Mouse (Mus musculus) limb, embryonic 13.5 days (tissue): ENCODE results near the gene Hist1h2be. TPM values are rescaled to one million over a fixed set of nuclear protein-coding genes. Genes with fewer than 3 reads are reported as not detected.
"Not testable (repeated sequence)": the region's sequence is repeated elsewhere in the genome, so short reads cannot be mapped to it uniquely, and the experiment has no call there.

Source experiments
- ATAC-seq: fragments of 200-750 bp; cut with Nextera tagmentation; 2 replicates; pipeline ENCODE4 v1.8.0; 2017; ENCODE audit warnings: low read depth, moderate number of reproducible peaks, moderate TSS enrichment; ENCODE audit not compliant: low FRiP score
- H3K27ac ChIP-seq: fragments of 300-500 bp; sonication (generic); 2 replicates; pipeline ENCODE4 v1.5.1; 2015; ENCODE audit warnings: inconsistent platforms, mild to moderate bottlenecking, moderate library complexity
- H3K27me3 ChIP-seq: fragments of 300-500 bp; sonication (generic); 2 replicates; pipeline ENCODE4 v1.6.1; 2015; ENCODE audit warnings: mild to moderate bottlenecking, inconsistent platforms
- H3K36me3 ChIP-seq: fragments of 300-500 bp; sonication (generic); 2 replicates; pipeline ENCODE4 v1.6.1; 2015; ENCODE audit warnings: inconsistent platforms, mild to moderate bottlenecking, moderate library complexity
- H3K4me1 ChIP-seq: fragments of 300-500 bp; sonication (generic); 2 replicates; pipeline ENCODE4 v1.6.1; 2015; ENCODE audit warnings: inconsistent platforms
- H3K4me2 ChIP-seq: fragments of 300-500 bp; sonication (generic); replicated peaks from 2 replicates; pipeline ENCODE4 v1.6.1; 2015; ENCODE audit warnings: inconsistent platforms, mild to moderate bottlenecking, moderate library complexity
- H3K4me3 ChIP-seq: fragments of 300-500 bp; sonication (generic); 2 replicates; pipeline ENCODE4 v1.5.1; 2015; ENCODE audit warnings: moderate library complexity, mild to moderate bottlenecking, inconsistent platforms
- H3K9ac ChIP-seq: fragments of 300-500 bp; sonication (generic); 2 replicates; pipeline ENCODE4 v1.6.1; 2015; ENCODE audit warnings: mild to moderate bottlenecking, inconsistent platforms
- H3K9me3 ChIP-seq: fragments of 300-500 bp; sonication (generic); 2 replicates; pipeline ENCODE4 v1.6.1; 2016; ENCODE audit warnings: inconsistent platforms
- WGBS: fragments of 180-500 bp; shearing (Covaris S2); methylation state at CpG from one replicate; pipeline ENCODE4 v1.1.7; 2015; 5-methylcytosine and 5-hydroxymethylcytosine counted together
- polyA plus RNA-seq: library from polyadenylated mRNA; unstranded; fragments of >200 nt; fragmentation: Nextera tagmentation; extraction: Ambion mirVana; gene quantifications from 2 replicates; pipeline ENCODE4 v1.2.1, GENCODE M21; 2015

The Hist1h2be gene
- 2.0 and 2.5 TPM in 2 replicates for polyA plus RNA-seq

DNA sequence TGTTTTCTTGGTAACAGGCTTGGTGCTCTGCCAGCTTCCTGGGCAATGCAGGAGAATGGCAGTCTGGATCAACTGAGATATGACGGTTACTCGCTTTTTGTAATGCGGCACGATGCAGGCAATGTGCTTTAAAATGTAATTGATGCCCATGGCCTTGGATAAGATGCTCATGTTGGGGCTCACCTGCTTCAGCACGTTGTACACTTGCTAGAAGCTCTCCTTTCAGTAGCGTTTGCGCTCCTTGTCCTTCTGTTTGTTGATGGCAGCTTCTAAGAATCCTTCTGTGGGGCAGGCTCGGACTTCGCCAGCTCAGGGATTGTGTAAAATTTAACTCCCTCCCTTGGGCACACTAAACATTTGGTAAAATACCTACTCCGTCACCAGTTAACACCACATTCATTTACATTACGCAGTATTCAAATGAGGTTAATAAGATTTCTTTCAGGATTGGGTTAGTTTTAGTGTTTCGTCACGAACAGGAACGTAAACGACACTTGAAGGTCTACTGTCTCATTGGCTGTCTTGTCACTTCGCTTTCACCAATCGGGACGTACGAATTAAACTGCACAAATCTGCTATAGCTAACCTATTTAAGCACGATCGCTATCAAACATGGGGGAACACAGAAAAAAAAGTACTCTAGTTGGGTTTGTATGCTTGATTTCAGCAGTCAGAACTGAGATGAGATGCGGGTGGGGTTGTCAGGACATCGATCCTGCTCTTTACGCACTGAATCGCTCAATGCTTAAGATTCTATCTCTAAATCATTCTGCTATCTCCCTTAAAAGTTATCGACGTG, at the start of gene Hist1h2be:
Gene Hist1h2be, minus strand, starts transcription at position 392 of the 799 bp plus-strand sequence.
- Histone ChIP-seq H3K4me2 (peak within 1 kb of the TSS; percentile 95), H3K27me3 (no peaks in the 10 kb centered on the region), H3K36me3 (no peaks in the 10 kb centered on the region), H3K27ac (peak within 1 kb of the TSS; percentile 99), H3K4me1 (peaks cover 11% of the 10 kb centered on the region), H3K4me3 (peak within 1 kb of the TSS; percentile 73), H3K9ac (peak within 1 kb of the TSS; percentile 93), H3K9me3 (no peaks in the 10 kb centered on the region)
- WGBS, result under 1% methylated on average over 27 of the region's 27 CpGs
- peak; percentile 87 for ATAC-seq

DNA sequence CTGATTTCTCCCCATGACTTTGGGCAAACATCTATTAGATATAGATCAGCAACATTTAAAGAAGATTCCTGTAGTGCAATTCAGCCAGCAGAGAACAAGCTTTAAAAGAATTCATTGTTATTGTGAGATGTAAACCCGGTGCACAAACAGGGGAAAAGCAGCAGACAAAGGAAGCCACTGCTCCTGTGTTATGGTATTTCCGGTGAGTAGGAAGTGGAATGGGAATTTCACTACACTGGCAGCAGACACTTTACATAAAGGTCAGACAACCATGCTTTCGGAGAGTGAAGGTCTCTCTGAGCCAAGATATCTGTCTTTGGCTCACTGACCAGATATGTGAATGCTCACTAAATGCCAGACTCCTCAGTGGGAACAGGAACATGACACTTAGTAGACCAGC, 41.6 kb upstream of the Hist1h2be start:
- no peaks in the 10 kb centered on the region for H3K9me3 ChIP-seq
- H3K36me3 ChIP-seq, result no peaks in the 10 kb centered on the region
- H3K9ac ChIP-seq, result no peak overlapping the region
- no peak overlapping the region for H3K27ac ChIP-seq
- H3K4me3 ChIP-seq, result no peak overlapping the region
- H3K4me1 ChIP-seq, result no peaks in the 10 kb centered on the region
- no peak overlapping the region for H3K4me2 ChIP-seq
- no peaks in the 10 kb centered on the region for H3K27me3 ChIP-seq
- 75% methylated on average over 3 of the region's 3 CpGs for WGBS
- no peak for ATAC-seq

DNA sequence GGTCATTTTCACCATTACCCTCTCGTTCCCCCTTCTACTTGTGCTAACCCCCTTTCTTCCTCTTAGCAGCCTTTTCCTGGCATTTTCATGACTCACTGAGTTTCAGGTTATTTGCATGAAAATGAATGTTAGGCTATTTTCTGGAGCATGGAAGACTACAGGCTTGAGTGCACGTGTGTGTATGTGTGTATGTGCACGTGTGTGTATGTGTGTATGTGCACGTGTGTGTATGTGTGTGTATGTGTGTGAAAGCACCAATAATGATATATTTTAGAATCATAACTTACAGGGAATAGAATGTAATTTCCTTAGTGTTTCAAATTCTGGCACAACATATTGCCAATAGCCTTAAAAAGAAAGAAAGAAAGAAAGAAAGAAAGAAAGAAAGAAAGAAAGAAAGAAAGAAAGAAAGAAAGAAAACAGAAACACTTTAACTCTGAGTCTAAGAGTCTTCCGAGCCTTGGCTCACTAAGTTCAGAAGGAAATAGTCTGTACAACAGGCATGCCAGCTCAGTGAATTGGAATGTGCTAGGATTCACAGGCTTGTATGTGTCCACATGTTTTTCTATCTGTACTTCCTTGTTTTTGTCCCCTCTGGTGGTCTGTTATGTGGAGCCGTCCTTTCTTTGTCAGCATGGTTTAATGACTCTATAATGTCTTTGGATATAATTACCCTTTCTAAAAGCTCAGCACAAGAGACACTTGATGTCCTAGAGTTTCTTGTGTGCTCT, 38.9 kb upstream of the Hist1h2be start:
- H3K9ac ChIP-seq, result no peak overlapping the region
- no peak for ATAC-seq
- no peak overlapping the region for H3K27ac ChIP-seq
- 76% methylated on average over 6 of the region's 6 CpGs for WGBS
- H3K4me2 ChIP-seq, result no peak overlapping the region
- no peaks in the 10 kb centered on the region for H3K9me3 ChIP-seq
- no peak overlapping the region for H3K4me3 ChIP-seq
- no peaks in the 10 kb centered on the region for H3K36me3 ChIP-seq
- H3K4me1 ChIP-seq, result no peaks in the 10 kb centered on the region
- no peaks in the 10 kb centered on the region for H3K27me3 ChIP-seq

DNA sequence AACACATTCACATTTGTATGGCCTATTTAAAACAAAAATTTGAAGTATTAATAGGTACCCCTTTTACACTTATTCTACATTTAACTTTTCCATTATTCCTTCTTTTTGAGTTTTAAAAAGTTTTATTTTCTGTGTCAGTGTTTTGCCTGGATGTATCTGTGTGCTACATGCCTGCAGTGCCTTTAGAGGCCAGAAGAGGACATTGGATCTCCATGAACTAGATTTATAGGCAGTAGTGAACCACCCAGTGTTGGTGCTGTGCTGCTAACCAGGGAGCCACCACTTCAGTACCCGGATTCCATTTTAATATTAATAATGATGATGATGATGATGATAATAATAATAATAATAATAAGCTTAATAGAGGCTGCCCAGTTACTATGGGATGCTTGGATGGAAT, 9.7 kb upstream of the Hist1h2be start:
- Histone ChIP-seq H3K27me3 (no peaks in the 10 kb centered on the region), H3K4me3 (no peak overlapping the region), H3K36me3 (no peaks in the 10 kb centered on the region), H3K27ac (no peak overlapping the region), H3K4me1 (no peaks in the 10 kb centered on the region), H3K9me3 (no peaks in the 10 kb centered on the region), H3K9ac (no peak overlapping the region), H3K4me2 (no peak overlapping the region)
- ATAC-seq, result no peak
- 35% methylated on average over 1 of the region's 1 CpGs for WGBS

DNA sequence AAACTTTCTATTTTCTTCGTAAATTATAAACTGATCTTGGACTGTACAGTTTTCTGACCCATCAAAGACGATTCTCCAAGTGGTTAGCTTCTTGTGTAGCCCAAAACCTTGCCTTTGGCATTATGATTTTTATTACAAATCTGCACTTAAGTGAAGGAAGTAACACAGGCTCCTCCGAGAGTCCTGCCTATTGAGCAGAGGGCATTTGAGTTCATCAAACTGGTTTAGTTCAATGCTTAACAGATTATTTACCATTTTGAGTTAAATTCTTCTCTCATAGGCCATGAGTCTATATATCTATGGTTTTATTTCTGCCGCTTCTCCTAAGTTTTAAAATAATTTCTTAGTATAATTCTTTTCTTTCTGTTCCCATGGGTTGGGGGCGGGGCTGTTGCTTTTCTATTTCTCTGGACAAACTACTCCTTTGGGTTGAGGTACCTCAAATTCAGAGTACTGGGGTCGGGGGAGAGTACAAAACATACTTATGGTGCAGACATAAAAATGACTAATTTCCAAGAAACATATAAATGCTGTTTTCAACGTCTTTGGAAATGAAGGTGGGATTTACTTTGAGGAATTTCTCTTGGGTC, 2.0 kb upstream of the Hist1h2be start:
- no peak for ATAC-seq
- Histone ChIP-seq H3K36me3 (no peaks in the 10 kb centered on the region), H3K4me3 (peak overlapping the region; percentile 73), H3K27me3 (no peaks in the 10 kb centered on the region), H3K27ac (peak overlapping the region; percentile 99), H3K4me1 (peaks cover 11% of the 10 kb centered on the region), H3K9me3 (no peaks in the 10 kb centered on the region), H3K4me2 (peak overlapping the region; percentile 95), H3K9ac (peak overlapping the region; percentile 93)
- 28% methylated on average over 7 of the region's 7 CpGs for WGBS

DNA sequence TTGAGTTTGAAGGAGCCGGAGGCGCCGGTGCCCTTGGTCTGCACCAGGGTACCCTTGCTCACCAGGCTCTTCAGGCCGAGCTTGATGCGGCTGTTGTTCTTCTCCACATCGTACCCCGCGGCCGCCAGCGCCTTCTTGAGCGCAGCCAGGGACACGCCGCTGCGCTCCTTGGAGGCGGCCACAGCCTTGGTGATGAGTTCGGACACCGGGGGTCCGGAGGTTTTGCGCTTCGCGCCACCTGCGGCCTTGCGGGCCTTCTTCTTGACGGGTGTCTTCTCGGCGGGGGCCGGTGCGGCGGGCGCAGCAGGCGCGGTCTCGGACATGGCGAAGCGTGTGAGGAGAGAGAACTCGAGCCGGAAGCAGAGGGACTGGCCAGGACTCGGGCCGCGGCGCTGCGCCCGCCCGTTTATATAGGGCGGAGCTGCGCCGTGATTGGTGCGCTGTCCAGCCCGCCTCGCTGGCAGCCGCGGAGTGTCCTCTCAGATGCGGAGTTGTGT, 1.3 kb upstream of the Hist1h2be start, which contains the start of gene Hist1h1e:
Gene Hist1h1e, minus strand, starts transcription at position 384 of the 497 bp plus-strand sequence.
- Histone ChIP-seq H3K4me3 (peak within 1 kb of the TSS; percentile 73), H3K27ac (peak within 1 kb of the TSS; percentile 99), H3K9ac (peak within 1 kb of the TSS; percentile 93), H3K4me2 (peak within 1 kb of the TSS; percentile 95), H3K4me1 (peaks cover 11% of the 10 kb centered on the region)
- H3K36me3 ChIP-seq, H3K27me3 ChIP-seq, H3K9me3 ChIP-seq: not testable (repeated sequence)
- ATAC-seq, result peak; percentile 89
- under 1% methylated on average over 53 of the region's 53 CpGs for WGBS

DNA sequence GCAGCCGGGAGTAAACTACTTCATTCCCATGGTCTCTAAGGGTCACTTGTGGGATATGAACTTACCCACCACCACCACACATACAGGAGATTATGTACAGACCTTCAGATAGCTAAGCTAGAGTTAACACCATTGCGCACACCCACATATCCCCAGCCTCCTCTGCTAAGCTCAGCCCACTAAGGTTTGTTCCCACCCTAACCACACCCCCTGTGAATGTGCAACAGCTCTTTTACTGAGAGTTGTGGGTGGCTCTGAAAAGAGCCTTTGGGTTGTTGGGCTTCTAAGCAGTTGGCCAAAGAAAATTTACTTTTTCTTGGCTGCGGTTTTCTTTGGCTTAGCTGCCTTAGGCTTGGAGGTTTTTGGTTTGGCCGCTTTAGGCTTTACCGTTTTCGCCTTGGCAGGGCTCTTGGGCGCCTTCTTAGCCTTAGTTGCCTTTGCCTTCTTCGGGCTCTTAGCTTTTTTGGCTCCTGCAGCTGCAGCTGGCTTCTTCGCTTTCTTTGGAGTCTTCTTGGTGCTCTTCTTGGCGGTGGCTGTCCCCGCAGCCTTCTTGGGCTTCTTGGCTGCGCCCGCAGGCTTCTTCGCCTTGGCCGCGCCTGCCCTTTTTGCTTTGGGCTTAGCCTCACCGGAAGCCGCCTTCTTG, 729 bp upstream of the Hist1h2be start:
- peak overlapping the region; percentile 99 for H3K27ac ChIP-seq
- H3K9me3 ChIP-seq, result no peaks in the 10 kb centered on the region
- H3K9ac ChIP-seq, result peak overlapping the region; percentile 93
- H3K27me3 ChIP-seq, result no peaks in the 10 kb centered on the region
- peak overlapping the region; percentile 95 for H3K4me2 ChIP-seq
- under 1% methylated on average over 18 of the region's 18 CpGs for WGBS
- no peaks in the 10 kb centered on the region for H3K36me3 ChIP-seq
- H3K4me1 ChIP-seq, result peaks cover 11% of the 10 kb centered on the region
- peak; percentile 88 for ATAC-seq
- peak overlapping the region; percentile 73 for H3K4me3 ChIP-seq

DNA sequence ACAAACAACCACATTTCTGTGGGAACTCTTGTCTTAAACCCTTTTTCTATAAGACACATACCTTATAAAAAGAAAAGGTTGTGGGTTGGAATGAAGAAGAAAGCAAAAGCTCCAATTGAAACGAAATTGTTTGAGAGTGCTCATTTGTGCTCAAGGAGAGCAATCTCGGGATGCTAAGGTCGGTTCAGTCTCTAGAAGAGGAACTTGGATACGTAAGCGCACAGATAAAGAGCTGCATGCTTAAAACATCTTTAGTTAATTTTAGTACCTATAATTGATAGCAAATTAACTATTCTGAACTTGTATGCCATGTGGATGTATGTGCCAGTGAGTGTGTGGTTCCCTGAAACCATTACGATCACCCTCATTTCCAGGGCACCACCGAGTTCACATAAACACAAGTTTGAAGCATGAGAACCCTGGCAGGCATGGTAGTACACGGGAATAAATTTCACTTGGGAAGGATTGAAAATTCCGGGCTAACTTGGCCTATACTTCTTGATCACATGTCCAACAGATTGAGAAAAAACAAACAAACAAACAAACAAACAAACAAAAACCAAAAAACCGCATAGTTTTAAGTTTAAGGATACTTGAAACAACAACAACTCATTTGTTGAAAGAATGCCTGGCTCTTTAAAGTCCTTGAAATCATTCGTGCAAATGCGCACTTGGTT, 730 bp downstream of the Hist1h2be start:
- H3K4me2 ChIP-seq, result peak overlapping the region; percentile 95
- peaks cover 11% of the 10 kb centered on the region for H3K4me1 ChIP-seq
- H3K9ac ChIP-seq, result peak overlapping the region; percentile 69
- H3K27ac ChIP-seq, result peak overlapping the region; percentile 99
- peak overlapping the region; percentile 73 for H3K4me3 ChIP-seq
- 52% methylated on average over 12 of the region's 12 CpGs for WGBS
- H3K36me3 ChIP-seq, result no peaks in the 10 kb centered on the region
- H3K27me3 ChIP-seq, result no peaks in the 10 kb centered on the region
- ATAC-seq, result no peak
- H3K9me3 ChIP-seq, result no peaks in the 10 kb centered on the region

DNA sequence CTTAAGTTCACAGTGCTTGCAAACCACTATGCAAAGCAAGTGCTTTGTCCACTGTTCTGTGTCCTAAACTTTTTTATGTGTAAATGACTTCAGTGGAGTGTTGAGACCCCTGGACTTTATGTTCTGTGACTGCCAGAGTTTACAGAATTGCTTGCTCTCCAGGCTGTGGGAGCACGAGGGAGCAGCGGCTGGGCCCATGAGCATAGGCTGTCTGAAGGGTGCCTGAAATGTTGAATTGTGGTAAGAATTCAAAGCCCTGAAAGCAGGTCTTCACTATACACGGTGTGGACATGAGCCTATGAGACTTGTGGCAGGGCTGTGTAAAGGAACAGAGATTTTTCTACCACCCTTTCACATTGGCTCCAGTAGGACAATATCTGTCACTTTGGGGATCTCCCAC, 9.3 kb downstream of the Hist1h2be start:
- no peak for ATAC-seq
- Histone ChIP-seq H3K9me3 (no peaks in the 10 kb centered on the region), H3K27ac (no peak overlapping the region), H3K27me3 (no peaks in the 10 kb centered on the region), H3K36me3 (no peaks in the 10 kb centered on the region), H3K4me1 (no peaks in the 10 kb centered on the region), H3K4me3 (no peak overlapping the region), H3K9ac (no peak overlapping the region), H3K4me2 (no peak overlapping the region)
- 88% methylated on average over 3 of the region's 3 CpGs for WGBS

DNA sequence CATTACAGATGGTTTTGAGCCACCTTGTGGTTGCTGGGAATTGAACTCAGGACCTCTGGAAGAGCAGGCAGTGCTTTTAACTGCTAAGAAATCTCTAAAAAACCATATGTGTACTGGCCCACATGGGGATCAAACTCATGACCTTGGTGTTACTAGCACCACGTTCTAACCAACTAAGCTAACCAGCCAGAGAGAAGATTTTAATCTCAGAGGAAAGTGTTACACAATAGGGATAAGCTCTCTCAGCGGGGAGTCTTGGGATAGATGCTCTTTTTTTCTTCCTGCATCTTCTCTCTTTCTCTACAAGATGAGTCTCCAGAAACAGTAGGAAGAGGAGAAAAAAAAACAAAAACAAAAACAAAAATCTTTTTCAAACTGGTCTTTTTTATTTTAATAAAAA, 10.5 kb downstream of the Hist1h2be start:
- no peak for ATAC-seq
- WGBS, result 78% methylated on average over 2 of the region's 2 CpGs
- no peak overlapping the region for H3K4me2 ChIP-seq
- no peaks in the 10 kb centered on the region for H3K27me3 ChIP-seq
- no peak overlapping the region for H3K27ac ChIP-seq
- no peak overlapping the region for H3K4me3 ChIP-seq
- no peaks in the 10 kb centered on the region for H3K36me3 ChIP-seq
- no peaks in the 10 kb centered on the region for H3K4me1 ChIP-seq
- H3K9ac ChIP-seq, result no peak overlapping the region
- H3K9me3 ChIP-seq, result no peaks in the 10 kb centered on the region

DNA sequence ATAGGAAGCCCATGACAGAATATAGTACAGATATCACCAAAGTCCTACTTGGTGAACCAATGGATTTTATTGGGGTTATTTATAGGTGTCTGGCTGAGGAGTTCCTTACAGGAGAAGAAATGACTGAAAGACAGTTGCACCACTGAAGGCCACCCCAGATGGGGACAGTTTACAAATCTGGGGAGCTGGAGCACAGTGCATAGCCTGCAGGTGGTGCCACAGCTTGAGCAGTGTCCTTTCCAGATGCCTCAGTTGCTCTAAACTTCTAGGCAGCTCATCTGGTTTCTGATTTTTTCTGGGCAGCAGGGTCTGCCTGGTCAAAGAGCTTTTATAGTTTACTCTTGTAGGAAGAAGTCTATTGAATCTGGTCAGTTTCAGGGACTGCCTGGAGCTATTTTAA, 11.1 kb downstream of the Hist1h2be start:
- H3K27me3 ChIP-seq, result no peaks in the 10 kb centered on the region
- H3K27ac ChIP-seq, result no peak overlapping the region

More for the DNA sequence above, 11.1 kb downstream of the Hist1h2be start:
- H3K9me3 ChIP-seq, result no peaks in the 10 kb centered on the region
- no peak overlapping the region for H3K4me3 ChIP-seq
- ATAC-seq, result no peak
- no peak overlapping the region for H3K9ac ChIP-seq
- no peaks in the 10 kb centered on the region for H3K36me3 ChIP-seq
- no peak overlapping the region for H3K4me2 ChIP-seq
- no peaks in the 10 kb centered on the region for H3K4me1 ChIP-seq
